Mouse (Mus musculus): ENCODE results near the gene Spred3. TPM values are rescaled to one million over a fixed set of nuclear protein-coding genes. Genes with fewer than 3 reads are reported as not detected.
"Not testable (repeated sequence)": the region's sequence is repeated elsewhere in the genome, so short reads cannot be mapped to it uniquely, and the experiment has no call there.

Spred3 gene
- 10 to 100 TPM; 37.9 TPM for total RNA-seq (2021)

DNA sequence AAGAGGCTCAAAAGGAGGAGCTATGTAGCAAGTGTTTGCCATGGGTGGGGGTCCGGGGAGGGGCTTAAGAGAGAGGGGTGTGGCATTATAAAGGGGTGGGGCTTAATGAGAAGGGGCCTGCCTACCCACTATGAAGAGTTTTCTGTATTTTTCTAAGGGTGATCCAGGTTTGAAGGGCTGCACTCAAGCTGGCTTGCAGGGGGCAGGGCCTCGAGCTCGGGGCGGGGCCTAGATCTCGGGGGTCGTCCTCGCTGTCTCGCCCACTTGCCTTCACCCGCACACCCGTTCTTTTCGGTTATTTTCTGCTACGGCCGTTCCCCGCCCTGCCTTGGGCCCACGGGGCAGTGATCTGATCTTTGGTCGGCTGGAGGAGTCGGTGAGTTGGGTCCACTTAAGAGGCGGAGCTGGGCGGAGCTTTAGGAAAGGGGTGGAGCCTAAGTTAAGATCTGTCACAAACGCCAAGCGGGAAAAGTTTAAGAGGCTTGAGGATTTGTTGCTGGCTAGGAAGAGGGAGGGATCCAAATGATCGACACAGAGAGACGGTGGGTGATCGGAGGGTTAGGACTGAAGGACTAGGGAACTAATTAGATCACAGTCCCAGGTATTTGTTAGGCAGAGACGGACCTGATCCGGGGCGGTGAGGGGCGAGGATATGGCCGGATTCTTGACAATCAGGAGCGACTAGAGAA lies at the start of gene Spred3, which contains the start of gene Ggn:
Spred3 (minus strand) TSS at position 346 of the 689 bp plus-strand sequence.
Ggn (plus strand) TSS at position 145 of the 689 bp plus-strand sequence.
- intact Hi-C loops (cut with DNase I), result no loop called here
- DNase-seq (ENCODE audit: extremely low spot score in 1 of 2, low spot score in 2 of 2), result peak in 1 of 2 experiments; percentile 88

GRCm38 (mm10) chr7:29214846-29215245 lies 44.6 kb upstream of the Spred3 start:
- DNase-seq (ENCODE audit: extremely low spot score in 1 of 2, low spot score in 2 of 2), result no peak
- intact Hi-C loops (cut with DNase I), result no loop called here

DNA sequence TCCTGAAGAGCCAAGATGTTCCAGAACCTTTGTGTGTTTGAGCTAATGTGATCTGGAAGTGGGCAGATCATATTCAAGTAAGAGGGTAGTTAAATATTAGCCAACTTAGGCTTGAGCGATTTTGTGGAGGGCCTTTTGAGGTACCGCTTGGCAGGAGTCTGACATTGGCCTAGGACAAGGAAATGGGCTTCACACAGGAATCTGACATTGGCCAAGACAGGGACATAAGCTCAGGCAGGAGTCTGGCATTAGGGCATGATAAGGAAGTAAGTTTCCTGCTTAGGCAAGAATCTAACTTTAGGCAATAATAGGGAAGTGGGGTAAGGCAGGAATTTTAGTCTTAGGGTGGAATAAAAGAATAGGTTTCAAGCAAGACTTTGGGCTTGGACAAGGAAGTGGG lies 44.0 kb upstream of the Spred3 start:
- intact Hi-C loops (cut with DNase I), result no loop called here
- no peak for DNase-seq (ENCODE audit: extremely low spot score in 1 of 2, low spot score in 2 of 2)

GRCm38 (mm10) chr7:29213675-29214082 lies 43.5 kb upstream of the Spred3 start, which contains the start of gene Catsperg1:
Gene Catsperg1 (minus strand): TSS chr7:29214035.
- peak in 1 of 2 experiments; percentile 50 for DNase-seq (ENCODE audit: extremely low spot score in 1 of 2, low spot score in 2 of 2)
- intact Hi-C loops (cut with DNase I), result no loop called here

DNA sequence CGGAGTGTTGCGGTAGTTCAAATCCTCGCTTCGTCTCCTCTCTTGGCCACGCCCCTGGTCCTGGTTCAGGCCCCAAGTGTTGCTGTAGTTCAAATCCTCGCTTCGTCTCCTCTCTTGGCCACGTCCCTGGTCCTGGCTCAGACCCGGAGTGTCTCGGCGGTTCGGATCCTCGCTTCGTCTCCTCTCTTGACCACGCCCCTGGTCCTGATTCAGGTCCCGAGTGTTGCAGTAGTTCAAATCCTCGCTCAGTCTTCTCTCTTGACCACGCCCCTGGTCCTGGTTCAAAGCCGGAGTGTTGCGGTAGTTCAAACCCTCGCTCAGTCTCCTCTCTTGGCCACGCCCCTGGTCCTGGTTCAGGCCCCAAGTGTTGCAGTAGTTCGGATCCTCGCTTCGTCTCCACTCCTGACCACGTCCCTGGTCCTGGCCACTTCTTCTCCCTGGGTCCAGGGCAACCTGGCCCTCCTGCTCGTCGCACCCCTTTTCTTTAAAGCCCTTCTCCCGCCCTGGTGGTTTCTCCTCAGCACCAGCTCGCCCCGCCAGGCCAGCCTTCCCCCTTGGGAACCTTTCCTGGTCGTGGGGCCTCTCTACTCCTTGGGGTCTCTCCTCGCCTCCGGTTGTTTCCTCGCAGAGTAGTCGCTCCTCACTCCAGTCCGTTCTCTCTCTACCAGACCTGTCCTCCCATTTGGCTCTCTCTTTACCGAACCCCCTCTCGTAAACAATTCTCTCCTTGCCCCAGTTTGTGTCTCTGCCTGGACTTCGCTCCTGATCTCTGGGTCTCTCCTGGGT lies 42.8 kb upstream of the Spred3 start:
- intact Hi-C loops (cut with DNase I); DNase-seq (ENCODE audit: extremely low spot score in 1 of 2, low spot score in 2 of 2): not testable (repeated sequence)

DNA sequence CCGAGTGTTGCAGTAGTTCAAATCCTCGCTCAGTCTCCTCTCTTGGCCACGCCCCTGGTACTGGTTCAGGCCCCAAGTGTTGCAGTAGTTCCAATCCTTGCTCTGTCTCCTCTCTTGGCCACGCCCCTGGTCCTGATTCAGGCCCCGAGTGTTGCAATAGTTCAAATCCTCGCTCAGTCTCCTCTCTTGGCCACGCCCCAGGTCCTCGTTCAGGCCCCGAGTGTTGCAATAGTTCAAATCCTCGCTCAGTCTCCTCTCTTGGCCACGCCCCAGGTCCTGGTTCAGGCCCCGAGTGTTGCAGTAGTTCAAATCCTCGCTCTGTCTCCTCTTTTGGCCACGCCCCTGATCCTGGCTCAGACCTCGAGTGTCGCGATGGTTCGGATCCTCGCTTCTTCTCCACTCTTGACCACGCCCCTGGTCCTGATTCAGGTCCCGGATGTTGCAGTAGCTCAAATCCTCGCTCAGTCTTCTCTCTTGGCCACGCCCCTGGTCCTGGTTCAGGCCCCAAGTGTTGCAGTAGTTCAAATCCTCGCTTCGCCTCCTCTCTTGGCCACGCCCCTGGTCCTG lies 42.1 kb upstream of the Spred3 start:
- peak in 1 of 2 experiments; percentile 55 for DNase-seq (ENCODE audit: extremely low spot score in 1 of 2, low spot score in 2 of 2)
- intact Hi-C loops (cut with DNase I), result no loop called here

DNA sequence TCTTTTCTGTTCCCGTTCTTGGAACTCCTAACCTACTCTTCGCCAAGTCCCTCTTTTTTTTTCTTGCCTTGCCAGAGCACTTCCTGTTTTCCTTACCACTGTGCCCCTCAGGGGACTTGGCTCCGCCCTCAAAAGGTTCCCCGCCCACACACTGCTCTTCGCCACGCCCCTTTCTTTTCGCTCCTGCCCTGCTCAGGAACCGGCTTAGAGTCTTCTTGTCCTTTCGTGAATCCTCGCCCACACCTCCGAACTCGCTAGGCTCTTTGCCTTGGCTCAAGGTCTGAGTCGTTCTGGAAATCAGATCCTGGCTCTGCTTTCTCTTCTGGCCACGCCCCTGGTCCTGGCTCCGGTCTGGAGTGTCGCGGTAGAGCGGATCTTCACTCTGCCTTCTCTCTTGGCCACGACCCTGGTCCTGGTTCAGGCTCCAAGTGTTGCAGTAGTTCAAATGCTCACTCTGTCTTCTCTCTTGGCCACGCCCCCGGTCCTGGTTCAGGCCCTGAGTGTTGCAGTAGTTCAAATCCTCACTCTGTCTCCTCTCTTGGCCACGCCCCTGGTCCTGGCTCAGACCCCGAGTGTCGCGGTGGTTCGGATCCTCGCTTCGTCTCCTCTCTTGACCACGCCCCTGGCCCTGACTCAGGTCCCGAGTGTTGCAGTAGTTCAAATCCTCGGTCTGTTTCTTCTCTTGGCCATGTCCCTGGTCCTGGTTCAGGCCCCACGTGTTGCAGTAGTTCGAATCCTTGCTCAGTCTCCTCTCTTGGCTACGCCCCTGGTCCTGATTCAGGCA lies 41.4 kb upstream of the Spred3 start:
- intact Hi-C loops (cut with DNase I), result no loop called here
- peak; percentile 63 to 85 for DNase-seq (ENCODE audit: extremely low spot score in 1 of 2, low spot score in 2 of 2)

DNA sequence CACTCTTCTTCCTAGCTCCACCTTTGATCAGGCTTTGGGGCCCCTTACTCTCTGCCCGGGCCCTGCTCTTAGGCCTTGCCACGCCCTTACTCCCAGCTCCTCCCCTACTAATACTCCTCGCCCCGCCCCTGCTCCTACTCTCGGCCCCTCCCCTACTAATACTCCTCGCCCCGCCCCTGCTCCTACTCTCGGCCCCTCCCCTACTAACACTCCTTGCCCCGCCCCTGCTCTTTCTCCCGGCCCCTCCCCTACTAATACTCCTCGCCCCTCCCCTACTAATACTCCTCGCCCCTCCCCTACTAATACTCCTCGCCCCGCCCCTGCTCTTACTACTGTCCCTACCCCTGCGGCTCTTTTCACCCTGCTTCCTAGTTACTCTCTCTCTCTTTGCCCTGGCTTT lies 40.8 kb upstream of the Spred3 start:
- peak in 1 of 2 experiments; percentile 54 for DNase-seq (ENCODE audit: extremely low spot score in 1 of 2, low spot score in 2 of 2)
- intact Hi-C loops (cut with DNase I), result not testable (repeated sequence)

- no peak for DNase-seq (ENCODE audit: extremely low spot score in 1 of 2, low spot score in 2 of 2)
- intact Hi-C loops (cut with DNase I), result loop anchor here (10.0 kb wide), 1 partner anchor 512 kb away; no protein-coding TSS in a partner anchor
Observed at GRCm38 (mm10) chr7:29202577-29202976, 32.4 kb upstream of the Spred3 start.

DNA sequence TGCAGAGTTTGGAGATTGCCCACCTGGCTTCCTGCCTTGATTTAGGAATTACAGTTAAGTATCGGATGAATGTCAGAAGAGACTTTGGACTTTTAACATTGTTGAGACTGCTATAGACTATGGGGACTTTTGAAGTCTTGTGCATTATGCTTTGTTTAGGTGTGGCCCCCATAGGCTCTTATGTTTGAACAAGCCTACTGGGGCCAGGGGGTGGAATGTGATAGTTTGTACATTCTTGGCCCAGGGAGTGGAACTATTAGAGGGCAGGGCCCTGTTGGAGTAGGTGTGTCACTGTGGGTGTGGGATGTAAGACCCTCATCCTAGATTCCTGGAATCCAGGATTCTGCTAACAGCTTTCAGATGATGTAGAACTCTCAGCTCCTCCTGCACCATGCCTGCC lies 24.0 kb upstream of the Spred3 start:
- DNase-seq (ENCODE audit: extremely low spot score in 1 of 2, low spot score in 2 of 2); intact Hi-C loops (cut with DNase I): not testable (repeated sequence)

DNA sequence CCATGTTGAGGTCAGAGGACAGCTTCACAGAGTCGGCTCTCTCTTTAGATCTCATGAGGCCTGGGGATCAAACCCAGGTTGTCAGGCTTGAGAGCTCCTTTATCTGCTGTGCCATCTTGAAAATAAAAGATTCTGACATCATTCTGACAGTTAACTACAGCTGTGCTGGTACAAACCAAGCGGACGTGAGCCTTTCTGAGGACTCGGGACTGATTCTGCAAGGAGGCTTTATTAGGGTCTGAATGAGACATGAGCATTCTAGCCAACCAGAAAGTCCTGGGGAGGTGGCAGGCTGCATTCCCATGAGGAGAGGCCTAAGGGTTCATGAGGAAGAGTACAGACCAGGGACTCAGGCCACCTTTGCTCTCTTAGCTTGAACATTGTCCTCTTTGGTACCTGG lies 11.1 kb upstream of the Spred3 start:
- intact Hi-C loops (cut with DNase I), result loop anchor here (5.0 kb wide), 1 partner anchor 51 kb away; the partner anchor contains the start of gene Kcnk6
- not testable (repeated sequence) for DNase-seq (ENCODE audit: extremely low spot score in 1 of 2, low spot score in 2 of 2)

DNA sequence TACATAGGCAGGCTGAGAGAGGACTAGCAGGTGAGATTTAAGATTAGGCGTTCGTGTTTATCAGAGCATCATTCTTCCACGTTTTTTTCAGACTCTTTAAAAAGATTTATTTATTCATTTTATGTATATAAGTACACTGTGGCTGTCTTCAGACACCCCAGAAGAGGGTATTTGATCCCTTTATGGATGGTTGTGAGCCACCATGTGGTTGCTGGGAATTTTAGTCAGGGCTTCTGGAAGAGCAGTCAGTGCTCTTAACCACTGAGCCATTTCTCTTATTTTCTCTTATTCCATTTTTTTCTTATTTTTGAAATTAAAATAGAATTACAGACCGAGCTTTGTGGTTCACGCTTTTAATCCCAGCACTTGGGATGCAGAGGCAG lies 10.6 kb upstream of the Spred3 start:
- intact Hi-C loops (cut with DNase I), result loop anchor here (5.0 kb wide), 1 partner anchor 51 kb away; the partner anchor contains the start of gene Kcnk6
- DNase-seq (ENCODE audit: extremely low spot score in 1 of 2, low spot score in 2 of 2), result no peak

- intact Hi-C loops (cut with DNase I), result loop anchor here (5.0 kb wide), 1 partner anchor 52 kb away; the partner anchor contains the start of gene Kcnk6
- peak; percentile 94 to 97 for DNase-seq (ENCODE audit: extremely low spot score in 1 of 2, low spot score in 2 of 2)
Observed at GRCm38 (mm10) chr7:29180077-29180853, 10.1 kb upstream of the Spred3 start, which contains the start of gene Psmd8. Gene Psmd8 (minus strand): TSS chr7:29180701.

DNA sequence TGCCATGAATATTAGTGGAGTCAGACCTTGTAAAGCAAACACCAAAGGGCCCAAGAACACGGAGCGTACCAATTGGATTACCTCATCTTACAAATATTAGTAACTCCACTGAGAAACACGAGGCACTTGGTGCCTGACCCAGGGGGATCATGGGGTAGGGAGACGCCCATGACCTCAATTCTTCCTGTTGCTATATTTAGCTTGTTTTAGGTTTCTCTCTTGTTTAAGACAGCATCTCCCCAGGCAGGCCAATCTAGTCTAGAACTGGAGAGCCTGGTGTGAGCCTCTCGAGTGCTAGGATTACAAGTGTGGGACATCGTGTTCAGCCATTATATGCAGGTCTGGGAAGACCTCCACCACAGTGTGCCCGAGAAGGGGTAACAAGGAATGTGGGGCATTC lies 9.1 kb upstream of the Spred3 start:
- intact Hi-C loops (cut with DNase I), result no loop called here
- no peak for DNase-seq (ENCODE audit: extremely low spot score in 1 of 2, low spot score in 2 of 2)

DNA sequence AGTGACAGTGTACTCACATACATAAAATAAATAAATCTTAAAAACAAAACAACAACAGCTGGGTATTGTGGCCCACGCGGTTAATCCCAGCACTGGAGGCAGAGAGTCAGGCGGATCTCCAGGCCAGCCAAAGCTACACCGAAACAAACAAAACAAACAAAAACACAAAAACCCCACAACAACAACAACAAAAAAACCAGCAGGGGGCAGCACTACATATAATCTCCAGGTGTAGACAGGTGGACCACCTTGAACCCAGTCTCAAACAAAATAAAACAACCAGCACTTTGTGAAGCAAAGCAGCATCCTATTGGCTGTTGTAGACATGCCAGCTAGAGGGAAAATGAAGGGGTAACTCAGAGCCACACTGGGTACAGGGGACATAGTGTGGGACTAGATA lies 7.9 kb upstream of the Spred3 start:
- DNase-seq (ENCODE audit: extremely low spot score in 1 of 2, low spot score in 2 of 2), result no peak
- intact Hi-C loops (cut with DNase I), result no loop called here

- peak in 1 of 2 experiments; percentile 55 for DNase-seq (ENCODE audit: extremely low spot score in 1 of 2, low spot score in 2 of 2)
- intact Hi-C loops (cut with DNase I), result no loop called here
Observed at GRCm38 (mm10) chr7:29172390-29173016, 2.3 kb upstream of the Spred3 start.

- intact Hi-C loops (cut with DNase I), result no loop called here
- DNase-seq (ENCODE audit: extremely low spot score in 1 of 2, low spot score in 2 of 2), result no peak
Observed at GRCm38 (mm10) chr7:29171562-29172097, 1.4 kb upstream of the Spred3 start.

Data from left cerebral cortex, postnatal 10 days (tissue).